Mouse (Mus musculus) NIH3T3 (cell line): ENCODE results near the gene Plaa.

Experiments used
- DNase-seq: peaks from one replicate; pipeline ENCODE4 v3.0.0-alpha.2; 2012; ENCODE audit warnings: low read depth

Plaa gene

GRCm38 (mm10) chr4:94554955-94555494 lies 48.0 kb downstream of the Plaa start:
- DNase-seq, result no peak

- no peak for DNase-seq
Observed at GRCm38 (mm10) chr4:94544321-94544720, 58.7 kb downstream of the Plaa start.

GRCm38 (mm10) chr4:94543041-94543440 lies 60.0 kb downstream of the Plaa start:
- no peak for DNase-seq

GRCm38 (mm10) chr4:94533205-94533604 lies 69.8 kb downstream of the Plaa start:
- DNase-seq, result no peak

- no peak for DNase-seq
Observed at GRCm38 (mm10) chr4:94529448-94529847, 73.6 kb downstream of the Plaa start.

- peak; percentile 71 for DNase-seq
Observed at GRCm38 (mm10) chr4:94523321-94523720, 79.7 kb downstream of the Plaa start.

- peak; percentile 86 for DNase-seq
Observed at GRCm38 (mm10) chr4:94517631-94518030, 85.4 kb downstream of the Plaa start.
